Mouse (Mus musculus) thymus, postnatal 25 days (tissue): ENCODE results near the gene Tgfbr3.

ENCODE experiments used
- DNase-seq: peaks from one replicate; pipeline ENCODE4 v3.0.0; 2022

Tgfbr3 gene

GRCm38 (mm10) chr5:107167373-107167772, 122.1 kb downstream of the Tgfbr3 start:
- no peak for DNase-seq

GRCm38 (mm10) chr5:107166659-107167370, 122.6 kb downstream of the Tgfbr3 start:
- DNase-seq = no peak

- no peak for DNase-seq
Observed at GRCm38 (mm10) chr5:107165734-107166133, 123.7 kb downstream of the Tgfbr3 start.

GRCm38 (mm10) chr5:107165271-107165670, 124.2 kb downstream of the Tgfbr3 start:
- peak; percentile 52 for DNase-seq

- no peak for DNase-seq
Observed at GRCm38 (mm10) chr5:107164856-107165255, 124.6 kb downstream of the Tgfbr3 start.

- DNase-seq = peak; percentile 34
Observed at GRCm38 (mm10) chr5:107164146-107164545, 125.3 kb downstream of the Tgfbr3 start.

GRCm38 (mm10) chr5:107163336-107163735, 126.1 kb downstream of the Tgfbr3 start:
- DNase-seq = no peak

GRCm38 (mm10) chr5:107162812-107163211, 126.6 kb downstream of the Tgfbr3 start:
- no peak for DNase-seq

GRCm38 (mm10) chr5:107162319-107162718, 127.1 kb downstream of the Tgfbr3 start:
- no peak for DNase-seq

GRCm38 (mm10) chr5:107159914-107160890, 129.2 kb downstream of the Tgfbr3 start:
- no peak for DNase-seq

- no peak for DNase-seq
Observed at GRCm38 (mm10) chr5:107158531-107159178, 130.8 kb downstream of the Tgfbr3 start.

GRCm38 (mm10) chr5:107157384-107157783, 132.0 kb downstream of the Tgfbr3 start:
- DNase-seq = no peak

GRCm38 (mm10) chr5:107156096-107156495, 133.3 kb downstream of the Tgfbr3 start:
- no peak for DNase-seq

GRCm38 (mm10) chr5:107152989-107153388, 136.4 kb downstream of the Tgfbr3 start:
- no peak for DNase-seq

- no peak for DNase-seq
Observed at GRCm38 (mm10) chr5:107151320-107151719, 138.1 kb downstream of the Tgfbr3 start.

- DNase-seq = no peak
Observed at GRCm38 (mm10) chr5:107150555-107151312, 138.7 kb downstream of the Tgfbr3 start.

- peak; percentile 38 for DNase-seq
Observed at GRCm38 (mm10) chr5:107147951-107148766, 141.3 kb downstream of the Tgfbr3 start.

- no peak for DNase-seq
Observed at GRCm38 (mm10) chr5:107147413-107147812, 142.0 kb downstream of the Tgfbr3 start.

GRCm38 (mm10) chr5:107146111-107146616, 143.3 kb downstream of the Tgfbr3 start:
- no peak for DNase-seq

GRCm38 (mm10) chr5:107145125-107145524, 144.3 kb downstream of the Tgfbr3 start:
- DNase-seq = no peak

GRCm38 (mm10) chr5:107144263-107144843, 145.1 kb downstream of the Tgfbr3 start:
- DNase-seq = no peak
